Mouse (Mus musculus): ENCODE results near the gene Gm12845. TPM values are rescaled to one million over a fixed set of nuclear protein-coding genes. Genes with fewer than 3 reads are reported as not detected.

Gm12845 gene
- total RNA-seq, 2 experiments from 2014 or later, result not detected

Other genes starting within 250 kb of the Gm12845 start
- 10 to 100 TPM; 45.8 to 46.7 TPM for gene Rnf220, start 227.4 kb upstream of the Gm12845 start, total RNA-seq (2021)
- gene Eri3, start 174.0 kb upstream of the Gm12845 start, total RNA-seq (2021), result 10 to 100 TPM; 81.4 to 92.0 TPM
- gene Dmap1, start 42.1 kb upstream of the Gm12845 start, total RNA-seq (2021), result 10 to 100 TPM; 29.1 to 29.4 TPM
- gene Klf17, start 41.2 kb downstream of the Gm12845 start, total RNA-seq (2021), result not detected
- gene Slc6a9, start 110.1 kb downstream of the Gm12845 start, total RNA-seq (2021), result 1 to 10 TPM; 3.2 to 4.1 TPM
- gene Ccdc24, start 148.1 kb downstream of the Gm12845 start, total RNA-seq (2021), result 1 to 10 TPM in 1 of 2 experiments, under 1 TPM in 1; 0.59 to 1.1 TPM
- 10 to 100 TPM; 19.5 to 21.9 TPM for gene B4galt2, start 159.1 kb downstream of the Gm12845 start, total RNA-seq (2021)
- gene Atp6v0b, start 162.9 kb downstream of the Gm12845 start, total RNA-seq (2021), result 100 to 1,000 TPM; 115 to 126 TPM
- gene Dph2, start 167.6 kb downstream of the Gm12845 start, total RNA-seq (2021), result 1 to 10 TPM; 4.1 to 5.1 TPM
- gene Ipo13, start 190.6 kb downstream of the Gm12845 start, total RNA-seq (2021), result 10 to 100 TPM; 49.6 TPM
- gene Artn, start 205.4 kb downstream of the Gm12845 start, total RNA-seq (2021), result under 1 TPM; 0.67 to 0.72 TPM

All from heart, postnatal 4 days (tissue).